Mouse (Mus musculus) left cerebral cortex, postnatal 25 days (tissue): Measurements from ENCODE around the gene Ccr9. TPM values are rescaled to one million over a fixed set of nuclear protein-coding genes. Genes with fewer than 3 reads are reported as not detected.
"Not testable (repeated sequence)": the region's sequence is repeated elsewhere in the genome, so short reads cannot be mapped to it uniquely, and the experiment has no call there.

Experiments
- DNase-seq, 2 experiments: peaks; one replicate each; pipeline ENCODE4 v3.0.0; 2022; ENCODE audit warnings: low spot score in 2 of 2, mixed read lengths in 1 of 2
- intact Hi-C: fragments of 180-260 bp; cut with DNase I; formaldehyde crosslinking; loops from one replicate; pipeline ENCODE4 v1.15.1; 2025
- total RNA-seq, 2 experiments: library from RNA; stranded (reverse); gene quantifications; 2 replicates each; pipeline ENCODE4 v1.2.3; 2021

Gene Ccr9
- total RNA-seq, 2 experiments from 2014 or later, result 0.07 to 0.11 TPM

- intact Hi-C loops, DNase-seq: not testable (repeated sequence)
Measured at GRCm38 (mm10) chr9:123773299-123773698, 95.1 kb downstream of the Ccr9 start.

- intact Hi-C loops, result no loop called here
- DNase-seq, result peak; percentile 16 to 60
Measured at GRCm38 (mm10) chr9:123788855-123789529, 110.8 kb downstream of the Ccr9 start.

GRCm38 (mm10) chr9:123796174-123796573, 117.9 kb downstream of the Ccr9 start:
- intact Hi-C loops, result loop anchor here (2.0 to 5.0 kb wide), 2 partner anchors 84 to 157 kb away; no protein-coding TSS in a partner anchor

GRCm38 (mm10) chr9:123801527-123801926, 123.3 kb downstream of the Ccr9 start:
- intact Hi-C loops, result no loop called here
- DNase-seq, result no peak

More at GRCm38 (mm10) chr9:123796174-123796573, 117.9 kb downstream of the Ccr9 start:
- DNase-seq, result peak; percentile 45 to 63

- intact Hi-C loops, result no loop called here
- no peak for DNase-seq
Measured at GRCm38 (mm10) chr9:123802421-123802820, 124.2 kb downstream of the Ccr9 start.

GRCm38 (mm10) chr9:123802896-123803295, 124.7 kb downstream of the Ccr9 start:
- intact Hi-C loops, result no loop called here
- DNase-seq, result no peak

- intact Hi-C loops, result no loop called here
- no peak for DNase-seq
Measured at GRCm38 (mm10) chr9:123805241-123805640, 127.0 kb downstream of the Ccr9 start.

- intact Hi-C loops, result no loop called here
- DNase-seq, result no peak
Measured at GRCm38 (mm10) chr9:123806267-123806666, 128.0 kb downstream of the Ccr9 start, which contains the start of gene Cxcr6. Gene Cxcr6 (plus strand): TSS chr9:123806475.

GRCm38 (mm10) chr9:123808583-123808982, 130.3 kb downstream of the Ccr9 start:
- DNase-seq, result no peak
- intact Hi-C loops, result no loop called here

GRCm38 (mm10) chr9:123811831-123812230, 133.6 kb downstream of the Ccr9 start:
- no peak for DNase-seq
- intact Hi-C loops, result no loop called here

GRCm38 (mm10) chr9:123814326-123814725, 136.1 kb downstream of the Ccr9 start:
- no peak for DNase-seq
- intact Hi-C loops, result no loop called here

- no peak for DNase-seq
- intact Hi-C loops, result no loop called here
Measured at GRCm38 (mm10) chr9:123814821-123815220, 136.6 kb downstream of the Ccr9 start.

- intact Hi-C loops, result no loop called here
- no peak for DNase-seq
Measured at GRCm38 (mm10) chr9:123815444-123815843, 137.2 kb downstream of the Ccr9 start.

- no peak for DNase-seq
- intact Hi-C loops, result no loop called here
Measured at GRCm38 (mm10) chr9:123815996-123816395, 137.8 kb downstream of the Ccr9 start.

- intact Hi-C loops, result no loop called here
- DNase-seq, result no peak
Measured at GRCm38 (mm10) chr9:123818601-123819000, 140.4 kb downstream of the Ccr9 start.

- intact Hi-C loops, result no loop called here
- DNase-seq, result no peak
Measured at GRCm38 (mm10) chr9:123826631-123827030, 148.4 kb downstream of the Ccr9 start.

- DNase-seq, result no peak
- intact Hi-C loops, result no loop called here
Measured at GRCm38 (mm10) chr9:123828916-123829315, 150.7 kb downstream of the Ccr9 start.

Other genes with a start within 250 kb of the Ccr9 start
- gene Limd1, start 199.7 kb upstream of the Ccr9 start, total RNA-seq, result 1 to 10 TPM; 6.1 to 7.2 TPM
- 10 to 100 TPM; 59.5 to 61.9 TPM for gene Sacm1l, start 148.7 kb upstream of the Ccr9 start, total RNA-seq
- under 1 TPM; 0.43 to 0.55 TPM for gene Slc6a20b, start 45.9 kb upstream of the Ccr9 start, total RNA-seq
- gene Slc6a20a, start 446 bp downstream of the Ccr9 start, total RNA-seq, result 10 to 100 TPM; 15.9 to 21.1 TPM
- 10 to 100 TPM; 77.8 to 81.6 TPM for gene Lztfl1, start 39.3 kb downstream of the Ccr9 start, total RNA-seq
- not detected for gene Cxcr6, start 128.0 kb downstream of the Ccr9 start, total RNA-seq
- gene Fyco1, start 173.5 kb downstream of the Ccr9 start, total RNA-seq, result 10 to 100 TPM; 22.0 to 26.8 TPM
- gene Xcr1, start 183.6 kb downstream of the Ccr9 start, total RNA-seq, result not detected